Mouse (Mus musculus): ENCODE measurements around the gene Gnl2. TPM values are rescaled to one million over a fixed set of nuclear protein-coding genes. Genes with fewer than 3 reads are reported as not detected.

The Gnl2 gene
- polyA plus RNA-seq, 1 experiment from 2014 or later: 85.7 TPM

DNA sequence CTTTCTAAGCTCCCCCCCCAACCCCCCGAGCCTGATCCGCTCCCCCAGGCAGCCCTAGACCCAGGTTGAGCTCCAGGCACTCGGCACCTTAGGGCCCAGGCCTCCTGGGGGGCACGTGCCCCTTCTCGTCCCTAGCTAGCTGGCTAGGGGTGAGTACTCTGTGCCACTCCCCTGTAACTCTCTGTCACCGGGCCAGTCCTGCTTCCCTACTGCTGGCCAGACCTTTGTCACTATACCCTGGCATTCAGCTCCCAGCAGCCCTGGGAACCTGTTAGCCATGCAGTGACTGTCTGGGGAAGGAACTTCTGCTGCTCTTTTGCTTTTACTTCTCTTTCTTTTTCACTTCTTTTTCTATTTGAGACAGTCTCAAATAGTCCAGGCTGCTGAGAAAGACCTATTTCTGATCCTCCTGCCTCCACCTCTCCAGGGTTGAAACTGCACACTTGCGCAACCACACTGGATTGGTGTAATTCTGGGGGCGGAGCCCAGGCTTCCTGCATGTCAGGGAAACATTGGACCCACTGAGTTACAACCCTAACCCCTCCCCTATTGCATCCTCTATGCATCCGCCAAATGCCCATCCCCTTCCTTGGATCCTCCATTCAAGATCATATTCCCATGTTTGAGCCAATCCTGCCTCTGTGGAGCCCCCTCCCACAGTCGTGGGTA, 18.8 kb upstream of the Gnl2 start:
- no peak for ATAC-seq
- H3K4me3 ChIP-seq (ENCODE audit: low read length): no peak overlapping the region
- no peak overlapping the region for H3K27ac ChIP-seq (ENCODE audit: low read depth, low read length)
- WGBS: 74% methylated on average over 9 of the region's 10 CpGs
- no peaks in the 10 kb centered on the region for H3K9me3 ChIP-seq (ENCODE audit: control insufficient read depth, low read length)
- no peaks in the 10 kb centered on the region for H3K4me1 ChIP-seq (ENCODE audit: control insufficient read depth, insufficient read depth, low read depth, low read length)
- H3K36me3 ChIP-seq (ENCODE audit: control insufficient read depth, insufficient read depth, low read length): no peaks in the 10 kb centered on the region
- H3K4me2 ChIP-seq (ENCODE audit: low read length): no peak overlapping the region
- H3K9ac ChIP-seq (ENCODE audit: low read depth, low read length): no peak overlapping the region
- H3K27me3 ChIP-seq (replicated peaks; ENCODE audit: control insufficient read depth, insufficient read depth, low read length): no peaks in the 10 kb centered on the region

DNA sequence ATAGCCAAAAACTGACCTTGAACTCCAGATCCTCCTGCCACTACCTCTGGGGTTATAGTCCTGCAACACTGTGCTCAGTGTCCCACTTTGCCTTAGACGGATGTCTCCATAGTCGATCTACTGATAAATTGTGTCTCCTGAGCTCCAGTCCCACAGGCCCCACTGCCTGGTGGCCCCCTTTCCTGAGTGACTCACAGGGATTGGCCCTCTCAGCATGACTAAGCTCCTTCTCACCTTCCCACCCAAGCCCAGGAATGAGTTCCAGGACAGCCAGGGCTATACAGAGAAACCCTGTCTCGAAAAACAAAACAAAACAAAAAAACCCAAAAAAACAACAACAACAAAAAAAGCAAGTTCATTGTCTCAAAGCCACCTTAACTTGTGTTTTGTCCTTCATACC, 16.8 kb upstream of the Gnl2 start:
- WGBS: 94% methylated on average over 3 of the region's 3 CpGs
- Histone ChIP-seq H3K36me3 (ENCODE audit: control insufficient read depth, insufficient read depth, low read length) (no peaks in the 10 kb centered on the region), H3K27ac (ENCODE audit: low read depth, low read length) (no peak overlapping the region), H3K4me1 (ENCODE audit: control insufficient read depth, insufficient read depth, low read depth, low read length) (no peaks in the 10 kb centered on the region), H3K27me3 (replicated peaks; ENCODE audit: control insufficient read depth, insufficient read depth, low read length) (no peaks in the 10 kb centered on the region), H3K9ac (ENCODE audit: low read depth, low read length) (no peak overlapping the region), H3K4me2 (ENCODE audit: low read length) (no peak overlapping the region), H3K9me3 (ENCODE audit: control insufficient read depth, low read length) (no peaks in the 10 kb centered on the region), H3K4me3 (ENCODE audit: low read length) (no peak overlapping the region)
- no peak for ATAC-seq

DNA sequence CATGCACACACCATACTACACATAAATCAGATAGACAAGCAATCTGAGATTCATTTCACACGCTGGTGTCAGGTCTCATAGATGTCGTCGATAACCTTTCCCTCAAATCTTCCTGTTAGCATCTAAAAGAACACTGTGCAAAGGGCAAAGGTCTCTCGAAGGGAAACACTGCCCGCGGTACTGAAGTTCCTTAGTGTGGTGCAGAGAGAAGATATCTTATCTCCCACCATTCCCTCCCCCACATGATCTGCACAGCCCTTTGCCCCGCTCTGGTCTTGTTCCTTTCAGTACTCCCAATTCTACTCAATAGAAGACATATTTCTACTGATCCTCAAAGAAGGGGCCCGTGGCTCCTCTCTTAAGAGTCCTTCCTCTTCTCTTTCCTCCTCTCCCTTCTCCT, 13.4 kb upstream of the Gnl2 start:
- H3K4me2 ChIP-seq (ENCODE audit: low read length): no peak overlapping the region

DNA sequence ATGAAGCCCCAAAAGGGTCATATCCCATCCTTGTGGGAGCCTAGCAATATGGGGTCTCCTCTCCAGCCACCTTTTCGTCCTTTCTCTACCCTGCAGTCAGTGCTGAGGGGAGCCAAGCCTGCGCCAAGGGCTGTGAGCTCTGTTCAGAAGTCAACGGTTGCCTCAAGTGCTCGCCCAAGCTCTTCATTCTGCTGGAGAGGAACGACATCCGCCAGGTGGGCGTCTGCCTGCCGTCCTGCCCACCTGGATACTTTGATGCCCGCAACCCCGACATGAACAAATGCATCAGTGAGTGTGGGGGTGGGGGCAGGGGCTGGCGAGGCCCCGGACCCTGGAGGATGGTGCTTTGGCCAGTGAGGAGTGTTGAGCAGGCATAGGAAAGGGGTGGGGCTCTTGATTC, 11.5 kb upstream of the Gnl2 start:
- Histone ChIP-seq H3K36me3 (ENCODE audit: control insufficient read depth, insufficient read depth, low read length) (no peaks in the 10 kb centered on the region), H3K27ac (ENCODE audit: low read depth, low read length) (no peak overlapping the region), H3K9me3 (ENCODE audit: control insufficient read depth, low read length) (no peaks in the 10 kb centered on the region), H3K27me3 (replicated peaks; ENCODE audit: control insufficient read depth, insufficient read depth, low read length) (peaks cover 2% of the 10 kb centered on the region; the same call in 1 of the 2 replicates), H3K4me2 (ENCODE audit: low read length) (no peak overlapping the region), H3K9ac (ENCODE audit: low read depth, low read length) (no peak overlapping the region), H3K4me3 (ENCODE audit: low read length) (no peak overlapping the region), H3K4me1 (ENCODE audit: control insufficient read depth, insufficient read depth, low read depth, low read length) (no peaks in the 10 kb centered on the region)
- ATAC-seq: no peak
- WGBS: 54% methylated on average over 12 of the region's 12 CpGs

More for the DNA sequence above, 13.4 kb upstream of the Gnl2 start:
- Histone ChIP-seq H3K9ac (ENCODE audit: low read depth, low read length) (no peak overlapping the region), H3K27me3 (replicated peaks; ENCODE audit: control insufficient read depth, insufficient read depth, low read length) (peaks cover 2% of the 10 kb centered on the region; the same call in 1 of the 2 replicates), H3K4me1 (ENCODE audit: control insufficient read depth, insufficient read depth, low read depth, low read length) (no peaks in the 10 kb centered on the region), H3K36me3 (ENCODE audit: control insufficient read depth, insufficient read depth, low read length) (no peaks in the 10 kb centered on the region), H3K4me3 (ENCODE audit: low read length) (no peak overlapping the region), H3K27ac (ENCODE audit: low read depth, low read length) (no peak overlapping the region), H3K9me3 (ENCODE audit: control insufficient read depth, low read length) (no peaks in the 10 kb centered on the region)
- ATAC-seq: no peak
- WGBS: 81% methylated on average over 8 of the region's 8 CpGs

DNA sequence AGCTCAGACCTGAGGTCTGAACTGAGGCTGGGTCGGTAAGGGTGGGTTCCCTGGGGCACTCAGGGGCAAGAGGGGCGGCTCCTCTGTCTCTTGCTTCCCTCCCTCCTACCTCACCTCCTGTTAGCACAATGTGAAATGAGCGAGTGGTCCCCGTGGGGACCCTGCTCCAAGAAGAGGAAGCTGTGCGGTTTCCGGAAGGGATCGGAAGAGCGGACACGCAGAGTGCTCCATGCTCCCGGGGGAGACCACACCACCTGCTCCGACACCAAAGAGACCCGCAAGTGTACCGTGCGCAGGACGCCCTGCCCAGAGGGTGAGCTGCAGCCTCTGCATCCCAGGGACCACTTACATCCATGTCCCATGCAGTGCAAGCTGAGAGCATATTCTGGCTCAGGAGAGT, 8.9 kb upstream of the Gnl2 start:
- Histone ChIP-seq H3K9ac (ENCODE audit: low read depth, low read length) (no peak overlapping the region), H3K27me3 (replicated peaks; ENCODE audit: control insufficient read depth, insufficient read depth, low read length) (peaks cover 2% of the 10 kb centered on the region; the same call in 1 of the 2 replicates), H3K9me3 (ENCODE audit: control insufficient read depth, low read length) (no peaks in the 10 kb centered on the region), H3K27ac (ENCODE audit: low read depth, low read length) (no peak overlapping the region), H3K36me3 (ENCODE audit: control insufficient read depth, insufficient read depth, low read length) (no peaks in the 10 kb centered on the region), H3K4me2 (ENCODE audit: low read length) (no peak overlapping the region), H3K4me3 (ENCODE audit: low read length) (no peak overlapping the region), H3K4me1 (ENCODE audit: control insufficient read depth, insufficient read depth, low read depth, low read length) (no peaks in the 10 kb centered on the region)
- 50% methylated on average over 15 of the region's 15 CpGs for WGBS
- ATAC-seq: no peak

DNA sequence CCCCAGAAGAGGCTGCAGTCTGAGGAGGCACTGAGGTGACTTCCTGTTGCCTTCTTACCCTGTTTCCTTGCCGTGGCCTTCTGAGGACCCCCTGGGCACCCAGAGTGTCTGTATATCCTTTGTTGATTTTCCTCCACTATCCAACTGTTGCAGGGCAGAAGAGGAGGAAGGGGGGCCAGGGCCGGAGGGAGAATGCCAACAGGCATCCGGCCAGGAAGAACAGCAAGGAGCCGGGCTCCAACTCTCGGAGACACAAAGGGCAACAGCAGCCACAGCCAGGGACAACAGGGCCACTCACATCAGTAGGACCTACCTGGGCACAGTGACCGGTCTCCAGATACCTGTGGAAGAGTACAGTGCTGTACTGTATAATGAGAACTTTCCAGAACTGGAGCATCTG, 8.2 kb upstream of the Gnl2 start:
- no peaks in the 10 kb centered on the region for H3K36me3 ChIP-seq (ENCODE audit: control insufficient read depth, insufficient read depth, low read length)
- H3K27me3 ChIP-seq (replicated peaks; ENCODE audit: control insufficient read depth, insufficient read depth, low read length): peaks cover 2% of the 10 kb centered on the region; the same call in 1 of the 2 replicates
- H3K4me3 ChIP-seq (ENCODE audit: low read length): no peak overlapping the region
- 60% methylated on average over 6 of the region's 6 CpGs for WGBS
- H3K27ac ChIP-seq (ENCODE audit: low read depth, low read length): no peak overlapping the region
- H3K9me3 ChIP-seq (ENCODE audit: control insufficient read depth, low read length): no peaks in the 10 kb centered on the region
- no peaks in the 10 kb centered on the region for H3K4me1 ChIP-seq (ENCODE audit: control insufficient read depth, insufficient read depth, low read depth, low read length)
- H3K4me2 ChIP-seq (ENCODE audit: low read length): no peak overlapping the region
- ATAC-seq: no peak
- no peak overlapping the region for H3K9ac ChIP-seq (ENCODE audit: low read depth, low read length)

DNA sequence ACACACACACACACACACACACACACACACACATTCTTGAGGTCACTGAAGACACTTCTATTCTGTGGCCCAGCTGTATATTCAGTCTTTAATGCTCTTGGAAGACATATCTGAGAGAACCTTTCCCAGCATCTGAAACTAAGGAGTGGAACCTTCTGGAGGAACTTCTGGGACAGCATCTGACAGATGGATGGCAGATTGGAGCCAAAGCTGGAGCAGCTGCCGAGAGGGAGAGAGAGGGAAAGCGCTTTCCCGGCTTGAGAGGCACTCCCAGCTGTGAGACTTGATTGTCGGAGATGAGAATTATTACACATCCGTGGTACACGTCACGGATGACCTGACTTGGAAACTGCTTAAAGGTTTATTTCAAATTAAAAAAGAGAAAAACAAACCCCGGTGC, 7.7 kb upstream of the Gnl2 start:
- ATAC-seq: no peak
- Histone ChIP-seq H3K4me2 (ENCODE audit: low read length) (no peak overlapping the region), H3K27ac (ENCODE audit: low read depth, low read length) (no peak overlapping the region), H3K4me3 (ENCODE audit: low read length) (no peak overlapping the region), H3K36me3 (ENCODE audit: control insufficient read depth, insufficient read depth, low read length) (no peaks in the 10 kb centered on the region), H3K27me3 (replicated peaks; ENCODE audit: control insufficient read depth, insufficient read depth, low read length) (peaks cover 2% of the 10 kb centered on the region; the same call in 1 of the 2 replicates), H3K9me3 (ENCODE audit: control insufficient read depth, low read length) (no peaks in the 10 kb centered on the region), H3K9ac (ENCODE audit: low read depth, low read length) (no peak overlapping the region), H3K4me1 (ENCODE audit: control insufficient read depth, insufficient read depth, low read depth, low read length) (no peaks in the 10 kb centered on the region)
- whole genome bisulfite sequencing: 58% methylated on average over 8 of the region's 8 CpGs

DNA sequence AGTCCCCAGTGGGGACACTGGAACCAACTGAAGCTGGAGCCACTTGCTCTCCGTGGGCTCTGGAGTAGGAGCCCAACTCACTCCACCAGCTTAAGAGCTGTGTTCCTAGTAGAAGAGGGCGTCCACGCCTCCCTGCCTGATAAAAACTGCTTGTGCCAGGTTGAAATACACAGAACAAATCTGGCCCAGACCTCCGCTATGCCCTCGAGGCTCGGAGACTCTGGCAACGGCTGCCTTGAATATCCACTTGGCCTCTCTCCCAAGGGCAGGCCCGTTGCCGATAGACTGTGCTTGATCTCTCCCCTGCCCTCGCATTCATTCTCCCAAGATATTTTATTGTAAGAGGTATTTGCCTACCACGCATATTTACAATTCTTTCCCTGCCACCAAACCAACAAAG, 1.0 kb downstream of the Gnl2 start:
- no peak overlapping the region for H3K27ac ChIP-seq (ENCODE audit: low read depth, low read length)
- no peak overlapping the region for H3K4me2 ChIP-seq (ENCODE audit: low read length)
- 79% methylated on average over 11 of the region's 11 CpGs for WGBS
- H3K36me3 ChIP-seq (ENCODE audit: control insufficient read depth, insufficient read depth, low read length): no peaks in the 10 kb centered on the region
- no peak overlapping the region for H3K4me3 ChIP-seq (ENCODE audit: low read length)
- no peaks in the 10 kb centered on the region for H3K9me3 ChIP-seq (ENCODE audit: control insufficient read depth, low read length)
- ATAC-seq: no peak
- H3K4me1 ChIP-seq (ENCODE audit: control insufficient read depth, insufficient read depth, low read depth, low read length): no peaks in the 10 kb centered on the region
- no peak overlapping the region for H3K9ac ChIP-seq (ENCODE audit: low read depth, low read length)
- no peaks in the 10 kb centered on the region for H3K27me3 ChIP-seq (replicated peaks; ENCODE audit: control insufficient read depth, insufficient read depth, low read length)

DNA sequence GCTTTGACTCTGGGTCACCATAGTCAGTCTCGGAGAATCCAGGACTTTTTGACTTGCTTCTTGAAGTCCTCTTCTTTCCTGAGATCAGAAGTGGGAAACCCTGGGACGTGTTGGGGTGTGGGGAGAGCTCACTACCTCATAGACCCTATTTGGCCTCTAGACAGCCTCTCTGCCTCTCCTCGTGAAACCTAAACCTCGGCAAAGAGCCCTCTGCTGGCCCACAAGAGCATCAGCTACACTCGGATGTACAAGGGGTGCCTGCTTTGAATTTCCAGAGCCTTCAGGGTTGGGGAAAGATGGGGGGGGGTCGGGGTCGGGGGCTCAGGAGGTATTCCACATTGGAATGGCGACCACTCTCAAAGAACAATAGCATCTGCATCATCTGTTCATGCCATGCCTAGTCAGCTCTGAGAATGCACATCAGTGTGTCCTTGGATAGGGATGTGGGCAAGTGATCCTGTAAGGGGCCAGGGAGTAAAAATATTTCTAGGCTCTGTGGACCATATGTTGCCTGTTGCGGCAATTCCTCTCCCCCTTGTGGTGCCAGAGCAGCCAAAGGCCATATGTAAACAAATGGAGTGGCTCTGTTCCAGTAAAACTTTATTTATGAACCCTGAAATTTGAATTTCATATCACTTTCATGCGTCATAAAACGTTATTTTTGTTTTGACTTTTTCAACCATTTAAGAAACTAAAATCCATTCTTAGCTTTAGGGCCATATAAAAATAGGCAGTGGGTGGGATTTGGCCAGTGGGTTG, 4.6 kb downstream of the Gnl2 start:
- Histone ChIP-seq H3K9me3 (ENCODE audit: control insufficient read depth, low read length) (no peaks in the 10 kb centered on the region), H3K9ac (ENCODE audit: low read depth, low read length) (no peak overlapping the region), H3K4me1 (ENCODE audit: control insufficient read depth, insufficient read depth, low read depth, low read length) (no peaks in the 10 kb centered on the region), H3K4me3 (ENCODE audit: low read length) (no peak overlapping the region), H3K36me3 (ENCODE audit: control insufficient read depth, insufficient read depth, low read length) (no peaks in the 10 kb centered on the region), H3K27me3 (replicated peaks; ENCODE audit: control insufficient read depth, insufficient read depth, low read length) (no peaks in the 10 kb centered on the region), H3K27ac (ENCODE audit: low read depth, low read length) (no peak overlapping the region), H3K4me2 (ENCODE audit: low read length) (no peak overlapping the region)
- ATAC-seq: no peak
- WGBS: 41% methylated on average over 11 of the region's 11 CpGs
